Mouse (Mus musculus): ENCODE results near the gene Clcnka. TPM values are rescaled to one million over a fixed set of nuclear protein-coding genes. Genes with fewer than 3 reads are reported as not detected.

The Clcnka gene
- polyA plus RNA-seq, 1 experiment from 2014 or later: 58.1 TPM

- peaks cover 20% of the 10 kb centered on the region; the same call in 1 of the 2 replicates for H3K4me1 ChIP-seq (replicated peaks; ENCODE audit: insufficient read depth, low read length)
- H3K4me3 ChIP-seq (replicated peaks; ENCODE audit: low read depth, low read length): no peak overlapping the region
- no peak overlapping the region for H3K27ac ChIP-seq
- WGBS: 83% methylated on average over 6 of the region's 6 CpGs
- DNase-seq (ENCODE audit: low spot score) (no peak), ATAC-seq (replicated peaks; ENCODE audit: low FRiP score, low read depth) (no peak)
- H3K36me3 ChIP-seq (ENCODE audit: insufficient read depth, low read length): no peaks in the 10 kb centered on the region
- H3K27me3 ChIP-seq (ENCODE audit: insufficient read depth, low read length): no peaks in the 10 kb centered on the region
- no peak overlapping the region for H3K4me2 ChIP-seq (ENCODE audit: low read length)
- no peaks in the 10 kb centered on the region for H3K9me3 ChIP-seq (replicated peaks; ENCODE audit: low read length)
- TF ChIP-seq CTCF (IDR thresholded peaks at IDR 0.05; ENCODE audit: low read depth): no peak
- no peak overlapping the region for H3K9ac ChIP-seq (ENCODE audit: low read depth, low read length)
These were observed 30.9 kb upstream of the Clcnka start for GRCm38 (mm10) chr4:141429381-141429780.

GRCm38 (mm10) chr4:141427921-141428320 lies 29.4 kb upstream of the Clcnka start:
- 91% methylated on average over 13 of the region's 13 CpGs for WGBS
- no peak for DNase-seq (ENCODE audit: low spot score)

GRCm38 (mm10) chr4:141426796-141427745 lies 28.5 kb upstream of the Clcnka start:
- no peaks in the 10 kb centered on the region for H3K36me3 ChIP-seq (ENCODE audit: insufficient read depth, low read length)
- no peak overlapping the region for H3K9ac ChIP-seq (ENCODE audit: low read depth, low read length)
- H3K4me3 ChIP-seq (replicated peaks; ENCODE audit: low read depth, low read length): no peak overlapping the region
- no peak for TF ChIP-seq CTCF (IDR thresholded peaks at IDR 0.05; ENCODE audit: low read depth)
- no peak overlapping the region for H3K4me2 ChIP-seq (ENCODE audit: low read length)
- H3K4me1 ChIP-seq (replicated peaks; ENCODE audit: insufficient read depth, low read length): peaks cover 20% of the 10 kb centered on the region; the same call in 1 of the 2 replicates
- DNase-seq (ENCODE audit: low spot score) (no peak), ATAC-seq (replicated peaks; ENCODE audit: low FRiP score, low read depth) (no peak)
- H3K9me3 ChIP-seq (replicated peaks; ENCODE audit: low read length): no peaks in the 10 kb centered on the region
- peak overlapping the region; percentile 79 for H3K27ac ChIP-seq
- 71% methylated on average over 10 of the region's 10 CpGs for WGBS
- no peaks in the 10 kb centered on the region for H3K27me3 ChIP-seq (ENCODE audit: insufficient read depth, low read length)

More at GRCm38 (mm10) chr4:141427921-141428320, 29.4 kb upstream of the Clcnka start:
- TF ChIP-seq CTCF (IDR thresholded peaks at IDR 0.05; ENCODE audit: low read depth): no peak
- Histone ChIP-seq H3K9ac (ENCODE audit: low read depth, low read length) (no peak overlapping the region), H3K9me3 (replicated peaks; ENCODE audit: low read length) (no peaks in the 10 kb centered on the region), H3K27me3 (ENCODE audit: insufficient read depth, low read length) (no peaks in the 10 kb centered on the region), H3K36me3 (ENCODE audit: insufficient read depth, low read length) (no peaks in the 10 kb centered on the region), H3K4me3 (replicated peaks; ENCODE audit: low read depth, low read length) (no peak overlapping the region), H3K4me2 (ENCODE audit: low read length) (no peak overlapping the region), H3K4me1 (replicated peaks; ENCODE audit: insufficient read depth, low read length) (peaks cover 20% of the 10 kb centered on the region; the same call in 1 of the 2 replicates), H3K27ac (no peak overlapping the region)
- ATAC-seq (replicated peaks; ENCODE audit: low FRiP score, low read depth): no peak

GRCm38 (mm10) chr4:141425484-141426479 lies 27.3 kb upstream of the Clcnka start:
- WGBS: 4% methylated on average over 35 of the region's 36 CpGs
- DNase-seq (ENCODE audit: low spot score) (peak; percentile 48), ATAC-seq (replicated peaks; ENCODE audit: low FRiP score, low read depth) (peak; percentile 85)
- Histone ChIP-seq H3K27ac (peak overlapping the region; percentile 79), H3K4me2 (ENCODE audit: low read length) (peak overlapping the region; percentile 82), H3K27me3 (ENCODE audit: insufficient read depth, low read length) (no peaks in the 10 kb centered on the region), H3K9me3 (replicated peaks; ENCODE audit: low read length) (no peaks in the 10 kb centered on the region), H3K36me3 (ENCODE audit: insufficient read depth, low read length) (no peaks in the 10 kb centered on the region), H3K4me3 (replicated peaks; ENCODE audit: low read depth, low read length) (peak overlapping the region; percentile 34), H3K4me1 (replicated peaks; ENCODE audit: insufficient read depth, low read length) (peaks cover 28% of the 10 kb centered on the region), H3K9ac (ENCODE audit: low read depth, low read length) (peak overlapping the region; percentile 55)
- no peak for TF ChIP-seq CTCF (IDR thresholded peaks at IDR 0.05; ENCODE audit: low read depth)

GRCm38 (mm10) chr4:141423691-141424431 lies 25.3 kb upstream of the Clcnka start:
- H3K27me3 ChIP-seq (ENCODE audit: insufficient read depth, low read length): no peaks in the 10 kb centered on the region
- H3K4me1 ChIP-seq (replicated peaks; ENCODE audit: insufficient read depth, low read length): peaks cover 40% of the 10 kb centered on the region
- no peak overlapping the region for H3K9ac ChIP-seq (ENCODE audit: low read depth, low read length)
- no peak overlapping the region for H3K4me3 ChIP-seq (replicated peaks; ENCODE audit: low read depth, low read length)
- H3K27ac ChIP-seq: no peak overlapping the region
- TF ChIP-seq CTCF (IDR thresholded peaks at IDR 0.05; ENCODE audit: low read depth): no peak
- H3K9me3 ChIP-seq (replicated peaks; ENCODE audit: low read length): no peaks in the 10 kb centered on the region
- DNase-seq (ENCODE audit: low spot score) (no peak), ATAC-seq (replicated peaks; ENCODE audit: low FRiP score, low read depth) (no peak)
- H3K36me3 ChIP-seq (ENCODE audit: insufficient read depth, low read length): no peaks in the 10 kb centered on the region
- H3K4me2 ChIP-seq (ENCODE audit: low read length): no peak overlapping the region
- 82% methylated on average over 13 of the region's 13 CpGs for whole genome bisulfite sequencing

Measured in kidney, postnatal 0 days (tissue).